Mouse (Mus musculus): Measurements from ENCODE around the gene Vmn1r184. TPM values are rescaled to one million over a fixed set of nuclear protein-coding genes. Genes with fewer than 3 reads are reported as not detected.

The Vmn1r184 gene
- polyA plus RNA-seq (2021; fragmentation: Nextera tagmentation): not detected in 2 replicates
- long read RNA-seq, experiment 1: 0 reads
- long read RNA-seq, experiment 2: 0 reads

DNA sequence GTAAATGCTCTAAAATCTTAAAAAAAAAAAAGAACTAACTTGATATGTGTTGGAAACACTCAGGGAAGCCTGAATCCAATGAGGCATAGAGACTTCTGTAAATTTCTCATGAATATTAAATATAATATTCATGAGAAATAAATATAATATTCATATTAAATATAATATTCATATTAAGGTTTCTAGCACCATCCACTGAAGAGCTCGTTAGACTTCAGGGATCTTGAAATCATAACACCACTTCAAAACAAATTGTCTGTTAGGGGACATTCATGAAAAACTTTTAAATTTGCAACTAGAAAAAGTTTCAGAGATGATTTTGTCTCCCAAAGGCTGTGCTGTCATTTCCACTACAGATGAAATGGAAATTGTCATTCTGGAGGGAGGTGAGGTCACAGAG is at the start of gene Vmn1r184:
Gene Vmn1r184 (plus strand): TSS at position 301 of the 400 bp plus-strand sequence.

DNA sequence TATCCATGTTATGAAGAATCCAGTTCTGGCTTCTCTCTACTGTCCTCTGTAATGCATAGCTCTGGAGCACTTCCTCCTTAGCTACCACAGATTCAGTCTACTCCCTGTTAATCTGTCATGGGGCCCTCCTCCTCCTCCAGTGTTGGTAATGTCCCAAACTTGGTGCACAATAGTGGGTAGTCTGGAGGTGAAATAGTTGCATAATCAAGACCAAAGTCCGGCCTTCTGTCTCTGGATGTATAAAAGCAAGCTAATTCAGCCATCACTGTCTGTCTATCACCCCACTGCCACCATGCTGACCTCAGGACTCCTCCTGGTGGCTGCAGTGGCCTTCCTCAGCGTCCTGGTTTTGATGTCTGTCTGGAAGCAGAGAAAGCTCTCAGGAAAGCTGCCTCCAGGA is 46.8 kb downstream of the Vmn1r184 start, which contains the start of gene Cyp2a4:
Gene Cyp2a4 (plus strand): TSS at position 244 of the 400 bp plus-strand sequence.

Other genes with a start within 250 kb of the Vmn1r184 start
- gene Cyp2b13, start 198.8 kb upstream of the Vmn1r184 start, polyA plus RNA-seq (2021; fragmentation: Nextera tagmentation): not detected in 2 replicates
- gene Cyp2b9, start 86.9 kb upstream of the Vmn1r184 start, polyA plus RNA-seq (2021; fragmentation: Nextera tagmentation): not detected in 2 replicates
- not detected in 2 replicates for gene Cyp2a4, start 46.8 kb downstream of the Vmn1r184 start, polyA plus RNA-seq (2021; fragmentation: Nextera tagmentation)
- not detected in 2 replicates for gene Nlrp9c, start 143.4 kb downstream of the Vmn1r184 start, polyA plus RNA-seq (2021; fragmentation: Nextera tagmentation)
- not detected in 2 replicates for gene Nlrp4a, start 174.8 kb downstream of the Vmn1r184 start, polyA plus RNA-seq (2021; fragmentation: Nextera tagmentation)